Mouse (Mus musculus): ENCODE measurements around the gene Pik3r6. TPM values are rescaled to one million over a fixed set of nuclear protein-coding genes. Genes with fewer than 3 reads are reported as not detected.

The Pik3r6 gene
- 2.0 and 2.4 TPM in 2 replicates for polyA plus RNA-seq (2015; fragmentation: Nextera tagmentation; extraction: Ambion mirVana)

DNA sequence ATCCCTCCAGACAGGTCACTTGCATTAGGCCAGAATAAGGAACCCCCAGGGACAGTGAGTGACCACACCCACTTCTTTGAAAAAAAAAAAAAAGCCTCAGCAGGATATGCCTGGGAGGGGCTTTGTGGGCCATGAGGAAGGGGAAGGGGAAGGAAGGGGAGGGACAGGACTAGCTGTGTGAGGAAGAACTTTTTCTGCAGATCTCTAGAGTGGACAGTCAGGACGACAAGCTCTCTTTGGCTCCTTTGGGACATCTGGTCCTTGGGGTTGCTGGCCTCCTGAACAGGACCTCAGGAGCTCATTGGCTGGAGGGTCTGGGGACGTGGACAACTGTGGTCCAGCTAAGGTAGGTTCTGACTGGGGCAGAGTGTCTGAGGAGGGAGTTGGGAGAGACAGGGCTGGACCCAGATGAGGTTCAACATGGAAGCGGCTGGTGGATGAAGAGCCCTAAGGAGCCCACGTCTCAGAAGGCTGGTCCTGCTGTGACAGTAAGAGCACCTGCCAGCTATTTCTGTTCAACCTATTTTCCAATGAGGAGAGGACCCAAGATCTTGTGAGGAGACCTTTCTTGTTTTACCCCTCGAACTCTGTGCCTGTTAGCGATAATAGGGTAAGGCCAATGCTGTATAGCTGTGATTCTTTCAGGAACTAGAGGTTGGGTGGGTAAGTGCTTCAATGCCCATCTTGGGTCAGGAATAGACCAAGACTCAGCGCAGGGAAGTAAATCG is at the start of gene Pik3r6:
Gene Pik3r6 (plus strand): TSS at position 118 of the 728 bp plus-strand sequence.
- H3K36me3 ChIP-seq: no peaks in the 10 kb centered on the region
- WGBS: 89% methylated on average over 8 of the region's 8 CpGs
- H3K9ac ChIP-seq: no peak within 1 kb of the TSS
- H3K27me3 ChIP-seq: no peaks in the 10 kb centered on the region
- H3K9me3 ChIP-seq: no peaks in the 10 kb centered on the region
- no peaks in the 10 kb centered on the region for H3K4me1 ChIP-seq (replicated peaks)
- H3K4me3 ChIP-seq: no peak within 1 kb of the TSS
- H3K27ac ChIP-seq (replicated peaks): no peak within 1 kb of the TSS
- peak within 1 kb of the TSS; percentile 5; the same call in 1 of the 2 replicates for H3K4me2 ChIP-seq
- ATAC-seq (ENCODE audit: low FRiP score, low read depth): no peak

DNA sequence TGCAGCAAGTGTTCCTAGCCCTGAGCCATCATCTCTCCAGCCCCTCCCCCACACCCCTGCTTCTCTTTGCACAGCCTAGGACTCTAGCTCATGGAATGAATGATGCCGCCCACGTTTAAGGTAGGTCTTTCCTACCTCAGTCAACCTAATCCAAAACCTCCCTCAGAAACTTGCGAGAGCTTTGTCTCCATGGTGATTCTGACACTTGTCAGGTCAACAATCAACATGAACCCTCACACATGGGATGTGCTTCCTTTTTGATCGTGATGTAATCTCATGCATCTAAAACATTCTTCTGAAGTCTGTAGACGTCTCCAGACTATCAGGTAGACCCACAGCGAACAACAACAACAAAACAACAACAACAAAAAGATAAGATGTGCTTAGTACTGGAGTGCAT is 49.5 kb upstream of the Pik3r6 start:
- Histone ChIP-seq H3K9me3 (no peaks in the 10 kb centered on the region), H3K27me3 (no peaks in the 10 kb centered on the region)

DNA sequence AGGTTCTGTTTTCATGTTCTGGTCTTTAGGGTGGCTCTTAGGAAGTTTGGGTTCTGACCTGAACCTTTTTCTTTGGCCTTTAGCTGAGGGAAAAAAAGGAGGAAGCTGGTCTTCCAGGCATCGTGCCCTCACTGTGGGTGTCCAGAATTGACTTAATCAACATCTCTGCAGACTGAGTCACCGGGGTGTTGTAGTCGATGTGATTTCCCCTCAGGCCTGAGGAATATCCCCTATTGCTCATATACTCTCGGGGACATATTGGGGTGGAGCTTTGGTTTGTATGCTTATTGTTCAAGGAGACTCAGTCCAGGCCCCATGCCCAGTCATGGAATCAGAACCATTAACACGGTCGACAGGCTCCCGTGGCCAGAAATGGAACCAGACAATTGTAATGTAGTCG is 44.7 kb upstream of the Pik3r6 start:
- H3K4me2 ChIP-seq: no peak overlapping the region
- H3K27ac ChIP-seq (replicated peaks): no peak overlapping the region
- H3K9me3 ChIP-seq: no peaks in the 10 kb centered on the region
- no peaks in the 10 kb centered on the region for H3K4me1 ChIP-seq (replicated peaks)
- H3K9ac ChIP-seq: no peak overlapping the region
- no peaks in the 10 kb centered on the region for H3K36me3 ChIP-seq
- ATAC-seq (ENCODE audit: low FRiP score, low read depth): no peak
- no peak overlapping the region for H3K4me3 ChIP-seq
- H3K27me3 ChIP-seq: no peaks in the 10 kb centered on the region
- WGBS: 60% methylated on average over 8 of the region's 8 CpGs

More for the DNA sequence above, 49.5 kb upstream of the Pik3r6 start:
- Histone ChIP-seq H3K4me3 (no peak overlapping the region), H3K9ac (no peak overlapping the region), H3K36me3 (no peaks in the 10 kb centered on the region), H3K4me2 (no peak overlapping the region), H3K27ac (replicated peaks) (no peak overlapping the region), H3K4me1 (replicated peaks) (peaks cover 12% of the 10 kb centered on the region)
- 77% methylated on average over 6 of the region's 6 CpGs for WGBS
- no peak for ATAC-seq (ENCODE audit: low FRiP score, low read depth)

DNA sequence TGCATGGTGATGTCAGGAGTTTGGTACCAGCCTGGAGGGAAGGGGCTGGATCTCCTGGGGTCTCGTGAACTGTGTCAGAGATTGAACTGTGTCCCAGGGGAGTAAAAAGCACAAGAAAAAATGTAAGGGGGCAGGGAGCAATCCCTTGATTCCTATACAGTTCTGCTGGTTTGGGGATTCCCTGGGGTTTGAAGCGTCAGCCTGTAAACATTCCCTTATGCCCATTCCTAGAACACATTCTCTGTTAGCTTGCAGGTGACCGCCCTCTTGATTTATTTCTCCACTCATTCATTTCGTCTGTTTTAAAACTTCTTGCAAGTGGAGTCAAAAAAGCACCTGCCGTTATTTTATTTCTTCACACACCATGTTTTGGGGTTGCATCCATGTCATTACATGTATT is 43.8 kb upstream of the Pik3r6 start:
- Histone ChIP-seq H3K27ac (replicated peaks) (no peak overlapping the region), H3K27me3 (no peaks in the 10 kb centered on the region), H3K4me1 (replicated peaks) (no peaks in the 10 kb centered on the region), H3K9me3 (no peaks in the 10 kb centered on the region), H3K9ac (no peak overlapping the region), H3K4me2 (no peak overlapping the region), H3K36me3 (no peaks in the 10 kb centered on the region), H3K4me3 (no peak overlapping the region)
- 83% methylated on average over 5 of the region's 5 CpGs for WGBS
- no peak for ATAC-seq (ENCODE audit: low FRiP score, low read depth)

DNA sequence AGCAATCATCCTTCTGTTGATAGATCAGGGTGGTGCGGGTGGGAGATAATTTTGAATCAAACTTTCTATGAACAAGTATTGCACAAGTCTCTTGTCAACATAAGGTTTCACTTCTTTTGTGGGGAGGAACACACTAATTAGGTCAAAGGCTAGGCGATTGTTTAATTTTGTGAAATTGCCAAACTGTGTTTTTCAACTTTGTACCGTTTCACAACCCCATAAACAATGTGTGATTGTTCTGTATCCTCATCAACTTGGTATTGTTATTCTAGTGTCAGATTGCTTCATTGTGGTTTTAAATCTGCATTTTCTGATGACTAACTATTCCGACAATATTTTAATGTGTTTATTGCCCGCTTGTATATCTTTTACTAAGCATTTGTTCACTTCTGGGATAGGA is 43.3 kb upstream of the Pik3r6 start:
- Histone ChIP-seq H3K9ac (no peak overlapping the region), H3K27me3 (no peaks in the 10 kb centered on the region), H3K27ac (replicated peaks) (no peak overlapping the region), H3K9me3 (no peaks in the 10 kb centered on the region), H3K4me2 (no peak overlapping the region), H3K4me1 (replicated peaks) (no peaks in the 10 kb centered on the region), H3K36me3 (no peaks in the 10 kb centered on the region), H3K4me3 (no peak overlapping the region)
- WGBS: 91% methylated on average over 5 of the region's 5 CpGs
- no peak for ATAC-seq (ENCODE audit: low FRiP score, low read depth)

DNA sequence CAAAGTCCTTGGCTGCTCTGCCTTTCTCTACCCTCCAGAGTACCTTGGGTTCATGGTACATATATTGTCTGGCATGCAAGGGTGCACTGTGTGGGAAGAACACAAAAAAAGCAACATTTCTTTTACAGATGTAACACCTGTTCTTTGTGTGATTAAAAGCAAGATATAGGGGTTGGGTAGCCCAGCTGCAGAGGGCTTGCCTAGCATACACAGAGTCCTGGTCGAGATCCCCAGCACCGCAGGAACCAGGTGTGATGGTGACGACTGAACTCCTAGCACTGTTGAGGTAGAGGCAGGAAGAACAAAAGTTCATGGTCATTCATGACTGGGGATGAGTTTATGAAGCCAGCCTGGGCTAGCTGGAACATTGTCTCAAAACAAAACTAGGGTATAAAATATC is 40.1 kb upstream of the Pik3r6 start:
- no peak overlapping the region for H3K4me3 ChIP-seq
- no peak for ATAC-seq (ENCODE audit: low FRiP score, low read depth)
- no peak overlapping the region for H3K9ac ChIP-seq
- H3K4me2 ChIP-seq: no peak overlapping the region
- WGBS: 85% methylated on average over 3 of the region's 3 CpGs
- no peaks in the 10 kb centered on the region for H3K36me3 ChIP-seq
- no peaks in the 10 kb centered on the region for H3K4me1 ChIP-seq (replicated peaks)
- no peaks in the 10 kb centered on the region for H3K27me3 ChIP-seq
- no peak overlapping the region for H3K27ac ChIP-seq (replicated peaks)
- no peaks in the 10 kb centered on the region for H3K9me3 ChIP-seq

DNA sequence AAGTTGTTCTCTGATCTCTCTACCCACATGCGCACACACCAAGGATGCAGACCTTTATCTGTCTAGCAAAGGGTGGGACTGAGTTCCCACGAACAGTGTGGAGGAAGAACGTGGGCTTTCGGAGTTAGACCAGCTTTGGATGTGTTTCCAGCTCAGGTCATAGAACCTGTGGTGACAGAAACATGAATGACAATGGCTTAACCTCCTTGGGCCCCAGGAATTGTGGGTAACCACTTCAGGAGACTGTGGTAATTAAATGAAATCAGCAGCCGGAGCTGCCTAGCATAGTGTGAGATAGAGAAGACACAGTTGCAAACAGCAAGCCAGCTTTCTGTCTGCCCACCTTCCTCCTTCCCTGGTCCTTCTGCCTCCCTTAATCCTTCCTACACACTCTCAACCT is 38.6 kb upstream of the Pik3r6 start:
- WGBS: 89% methylated on average over 5 of the region's 5 CpGs
- no peaks in the 10 kb centered on the region for H3K4me1 ChIP-seq (replicated peaks)
- H3K9me3 ChIP-seq: no peaks in the 10 kb centered on the region
- H3K36me3 ChIP-seq: no peaks in the 10 kb centered on the region
- H3K27me3 ChIP-seq: no peaks in the 10 kb centered on the region
- no peak overlapping the region for H3K9ac ChIP-seq
- no peak for ATAC-seq (ENCODE audit: low FRiP score, low read depth)
- no peak overlapping the region for H3K27ac ChIP-seq (replicated peaks)
- H3K4me3 ChIP-seq: no peak overlapping the region
- no peak overlapping the region for H3K4me2 ChIP-seq

DNA sequence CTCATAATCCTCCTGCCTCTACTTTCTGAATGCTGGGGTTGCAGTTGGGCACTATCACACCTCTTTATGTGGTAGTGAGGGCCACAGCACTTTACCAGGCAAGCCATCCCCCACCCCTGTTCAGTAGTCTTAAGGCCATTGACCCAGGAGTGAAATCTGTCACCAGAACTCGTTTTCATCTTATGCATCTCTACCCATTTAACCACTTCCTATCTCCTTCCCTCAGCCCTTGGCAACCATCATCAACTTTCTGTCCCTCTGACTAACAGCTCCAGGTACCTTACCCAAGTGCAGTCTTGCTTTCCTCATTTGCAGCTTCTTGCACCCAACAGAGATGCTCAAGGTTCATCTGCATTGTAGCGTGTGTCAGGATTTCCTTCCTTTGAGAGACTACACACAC is 37.7 kb upstream of the Pik3r6 start:
- 73% methylated on average over 2 of the region's 2 CpGs for WGBS
- H3K9me3 ChIP-seq: no peaks in the 10 kb centered on the region
- H3K27ac ChIP-seq (replicated peaks): no peak overlapping the region
- H3K4me3 ChIP-seq: no peak overlapping the region
- no peaks in the 10 kb centered on the region for H3K4me1 ChIP-seq (replicated peaks)
- no peak overlapping the region for H3K4me2 ChIP-seq
- H3K27me3 ChIP-seq: no peaks in the 10 kb centered on the region
- no peak overlapping the region for H3K9ac ChIP-seq
- no peaks in the 10 kb centered on the region for H3K36me3 ChIP-seq
- no peak for ATAC-seq (ENCODE audit: low FRiP score, low read depth)

DNA sequence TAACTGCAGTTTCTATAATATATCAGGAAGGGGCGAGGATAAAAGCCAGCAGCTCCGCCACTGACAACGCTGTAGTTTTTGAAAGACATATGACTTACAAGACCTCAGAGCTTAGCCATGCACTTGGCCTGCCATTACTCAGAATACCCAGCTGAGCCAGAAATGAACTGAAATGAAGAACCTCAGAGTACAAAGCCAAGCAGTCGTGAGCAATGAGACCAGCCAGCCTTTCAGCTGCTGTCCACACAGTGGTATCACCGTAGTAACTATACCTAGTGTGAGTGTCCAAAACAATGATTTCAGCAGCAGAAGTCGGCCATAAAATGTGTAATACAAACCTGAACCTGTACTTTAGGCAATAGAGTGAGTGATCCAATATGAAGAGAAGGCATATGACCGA is 35.4 kb upstream of the Pik3r6 start:
- Histone ChIP-seq H3K9me3 (no peaks in the 10 kb centered on the region), H3K36me3 (no peaks in the 10 kb centered on the region), H3K27ac (replicated peaks) (no peak overlapping the region), H3K27me3 (no peaks in the 10 kb centered on the region), H3K4me2 (no peak overlapping the region), H3K4me3 (no peak overlapping the region), H3K9ac (no peak overlapping the region), H3K4me1 (replicated peaks) (no peaks in the 10 kb centered on the region)
- WGBS: 83% methylated on average over 7 of the region's 7 CpGs
- ATAC-seq (ENCODE audit: low FRiP score, low read depth): no peak

DNA sequence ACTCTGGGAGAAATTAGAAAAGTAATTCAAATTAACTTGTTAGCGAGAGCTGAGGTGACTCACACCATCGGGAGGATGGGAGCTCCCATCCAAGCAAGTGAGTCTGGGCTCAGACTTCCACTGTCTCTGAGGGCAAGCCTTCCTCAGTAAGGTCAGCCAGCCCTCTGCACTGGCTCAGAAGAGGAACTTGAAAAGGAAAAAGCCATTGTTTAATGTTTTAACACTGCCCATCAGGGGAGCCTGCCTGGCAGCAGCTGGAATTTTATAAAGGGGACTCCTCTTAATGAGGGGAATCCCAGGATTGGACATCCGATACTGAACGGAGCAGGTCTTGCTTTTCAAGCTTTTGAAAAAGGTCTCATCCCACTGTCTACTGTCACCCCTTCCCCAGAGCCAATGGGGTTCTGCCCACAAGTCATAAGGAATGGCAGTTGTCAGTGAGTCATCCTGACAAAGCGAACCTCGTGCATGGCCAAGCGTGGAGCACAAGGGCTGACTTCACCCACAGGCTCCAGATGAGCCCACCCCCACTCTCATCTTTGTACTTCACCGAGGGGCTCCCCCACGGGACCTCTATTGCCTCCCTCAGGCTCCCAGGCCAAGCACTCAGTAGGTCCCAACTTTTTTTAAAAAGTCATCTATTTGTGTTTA is 34.7 kb upstream of the Pik3r6 start:
- H3K4me2 ChIP-seq: no peak overlapping the region
- no peaks in the 10 kb centered on the region for H3K36me3 ChIP-seq
- no peaks in the 10 kb centered on the region for H3K9me3 ChIP-seq
- H3K4me3 ChIP-seq: no peak overlapping the region
- 58% methylated on average over 9 of the region's 9 CpGs for WGBS
- no peak overlapping the region for H3K9ac ChIP-seq
- H3K27me3 ChIP-seq: no peaks in the 10 kb centered on the region
- no peak for ATAC-seq (ENCODE audit: low FRiP score, low read depth)
- no peak overlapping the region for H3K27ac ChIP-seq (replicated peaks)
- H3K4me1 ChIP-seq (replicated peaks): no peaks in the 10 kb centered on the region

DNA sequence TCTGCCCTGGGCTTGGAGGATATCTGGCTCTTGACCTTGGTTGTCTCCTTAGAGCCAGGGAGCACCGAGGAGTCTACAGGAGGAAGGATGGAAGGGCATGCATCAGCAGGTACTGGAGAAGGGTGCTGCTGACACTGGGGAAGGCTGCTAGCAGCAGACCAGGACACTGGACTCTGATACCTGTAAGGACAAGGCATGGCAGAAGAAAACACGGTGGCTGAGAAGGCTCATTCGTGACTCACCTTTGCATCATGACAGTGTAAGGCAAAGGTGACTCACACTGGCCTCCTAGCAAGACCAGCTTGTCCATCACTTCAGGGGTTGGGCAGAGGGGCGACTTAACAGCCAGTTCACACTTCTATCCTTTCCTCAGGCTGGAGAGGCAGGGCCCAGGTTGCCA is 33.9 kb upstream of the Pik3r6 start:
- no peaks in the 10 kb centered on the region for H3K9me3 ChIP-seq
- H3K4me3 ChIP-seq: no peak overlapping the region
- no peak overlapping the region for H3K27ac ChIP-seq (replicated peaks)
- H3K36me3 ChIP-seq: no peaks in the 10 kb centered on the region
- H3K4me2 ChIP-seq: no peak overlapping the region
- WGBS: 87% methylated on average over 4 of the region's 4 CpGs
- ATAC-seq (ENCODE audit: low FRiP score, low read depth): no peak
- no peaks in the 10 kb centered on the region for H3K27me3 ChIP-seq
- no peak overlapping the region for H3K9ac ChIP-seq
- H3K4me1 ChIP-seq (replicated peaks): no peaks in the 10 kb centered on the region

DNA sequence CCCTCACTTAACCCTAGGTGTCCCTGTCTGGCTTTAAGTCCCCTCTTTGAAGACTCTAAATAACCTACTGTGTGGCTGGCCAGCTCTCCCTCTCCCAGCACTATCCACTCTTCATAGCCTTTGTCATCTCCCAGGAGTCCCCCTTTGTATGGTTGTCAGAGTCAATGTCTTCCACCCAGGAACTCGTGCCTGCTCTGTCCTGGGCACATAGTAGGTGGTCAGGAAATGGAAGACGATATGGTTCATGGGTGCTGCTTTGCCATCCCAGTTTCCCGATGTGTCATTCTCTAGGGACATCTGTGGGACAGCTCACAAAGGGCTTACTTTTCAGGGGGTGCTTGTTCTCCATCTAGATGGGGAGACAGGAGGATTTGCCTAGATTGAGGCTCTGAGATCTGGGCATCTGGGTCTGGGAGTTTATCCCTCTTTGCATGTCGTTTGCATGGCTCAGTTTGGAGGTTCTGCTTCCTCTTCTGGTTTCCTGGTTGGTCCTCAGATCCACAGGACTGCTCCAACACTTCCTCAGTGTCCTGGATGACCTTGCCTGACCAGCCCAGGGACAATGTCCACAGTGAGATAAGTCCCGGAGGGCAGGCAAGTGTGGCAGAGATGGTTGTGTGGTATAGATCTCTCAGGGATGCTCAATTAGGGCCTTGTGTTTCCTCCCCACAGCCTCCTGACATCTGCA is 30.5 kb upstream of the Pik3r6 start:
- WGBS: 86% methylated on average over 5 of the region's 5 CpGs
- H3K4me2 ChIP-seq: no peak overlapping the region
- no peak overlapping the region for H3K27ac ChIP-seq (replicated peaks)
- no peak overlapping the region for H3K4me3 ChIP-seq
- H3K4me1 ChIP-seq (replicated peaks): no peaks in the 10 kb centered on the region
- no peak for ATAC-seq (ENCODE audit: low FRiP score, low read depth)
- H3K36me3 ChIP-seq: no peaks in the 10 kb centered on the region
- no peaks in the 10 kb centered on the region for H3K9me3 ChIP-seq
- no peak overlapping the region for H3K9ac ChIP-seq
- H3K27me3 ChIP-seq: no peaks in the 10 kb centered on the region

Data from hindbrain, embryonic 15.5 days (tissue).